Mouse (Mus musculus): Measurements from ENCODE around the gene Trpm5. TPM values are rescaled to one million over a fixed set of nuclear protein-coding genes. Genes with fewer than 3 reads are reported as not detected.

The Trpm5 gene
- polyA plus RNA-seq, 1 experiment from 2014 or later = 1.3 TPM

GRCm38 (mm10) chr7:143100759-143101158 is 6.3 kb upstream of the Trpm5 start:
- no peaks in the 10 kb centered on the region for H3K36me3 ChIP-seq (ENCODE audit: control insufficient read depth, insufficient read depth)
- no peak overlapping the region for H3K9ac ChIP-seq (ENCODE audit: low read depth, low read length)
- H3K27me3 ChIP-seq (replicated peaks; ENCODE audit: control insufficient read depth, insufficient read depth, low read length) = no peaks in the 10 kb centered on the region
- no peak for ATAC-seq
- WGBS = 73% methylated on average over 4 of the region's 4 CpGs
- TF ChIP-seq CTCF (IDR thresholded peaks at IDR 0.05; ENCODE audit: low read depth) = no peak
- H3K4me3 ChIP-seq (ENCODE audit: low read depth, low read length) = no peak overlapping the region
- H3K4me1 ChIP-seq (replicated peaks; ENCODE audit: control insufficient read depth, insufficient read depth, low read length) = no peaks in the 10 kb centered on the region
- no peaks in the 10 kb centered on the region for H3K9me3 ChIP-seq (ENCODE audit: control insufficient read depth)
- no peak overlapping the region for H3K27ac ChIP-seq (ENCODE audit: low read depth, low read length)
- no peak overlapping the region for H3K4me2 ChIP-seq (replicated peaks; ENCODE audit: low read depth)

- Histone ChIP-seq H3K4me2 (replicated peaks; ENCODE audit: low read depth) (no peak overlapping the region), H3K9ac (ENCODE audit: low read depth, low read length) (no peak overlapping the region), H3K4me3 (ENCODE audit: low read depth, low read length) (no peak overlapping the region), H3K36me3 (ENCODE audit: control insufficient read depth, insufficient read depth) (no peaks in the 10 kb centered on the region), H3K4me1 (replicated peaks; ENCODE audit: control insufficient read depth, insufficient read depth, low read length) (no peaks in the 10 kb centered on the region), H3K27me3 (replicated peaks; ENCODE audit: control insufficient read depth, insufficient read depth, low read length) (no peaks in the 10 kb centered on the region), H3K27ac (ENCODE audit: low read depth, low read length) (no peak overlapping the region), H3K9me3 (ENCODE audit: control insufficient read depth) (no peaks in the 10 kb centered on the region)
- TF ChIP-seq CTCF (IDR thresholded peaks at IDR 0.05; ENCODE audit: low read depth) = no peak
- 49% methylated on average over 1 of the region's 1 CpGs for WGBS
- no peak for ATAC-seq
Observed at GRCm38 (mm10) chr7:143095554-143095907, 1.1 kb upstream of the Trpm5 start.

GRCm38 (mm10) chr7:143093847-143094246 is 595 bp downstream of the Trpm5 start:
- 62% methylated on average over 3 of the region's 3 CpGs for WGBS
- H3K4me1 ChIP-seq (replicated peaks; ENCODE audit: control insufficient read depth, insufficient read depth, low read length) = no peaks in the 10 kb centered on the region
- no peak overlapping the region for H3K4me2 ChIP-seq (replicated peaks; ENCODE audit: low read depth)
- H3K36me3 ChIP-seq (ENCODE audit: control insufficient read depth, insufficient read depth) = no peaks in the 10 kb centered on the region
- H3K4me3 ChIP-seq (ENCODE audit: low read depth, low read length) = no peak overlapping the region
- no peak overlapping the region for H3K9ac ChIP-seq (ENCODE audit: low read depth, low read length)
- no peak for ATAC-seq
- H3K9me3 ChIP-seq (ENCODE audit: control insufficient read depth) = no peaks in the 10 kb centered on the region
- TF ChIP-seq CTCF (IDR thresholded peaks at IDR 0.05; ENCODE audit: low read depth) = no peak
- H3K27ac ChIP-seq (ENCODE audit: low read depth, low read length) = no peak overlapping the region
- no peaks in the 10 kb centered on the region for H3K27me3 ChIP-seq (replicated peaks; ENCODE audit: control insufficient read depth, insufficient read depth, low read length)

GRCm38 (mm10) chr7:143087070-143087579 is 7.3 kb downstream of the Trpm5 start:
- TF ChIP-seq CTCF (IDR thresholded peaks at IDR 0.05; ENCODE audit: low read depth) = peak; percentile 76
- no peak for ATAC-seq
- no peaks in the 10 kb centered on the region for H3K27me3 ChIP-seq (replicated peaks; ENCODE audit: control insufficient read depth, insufficient read depth, low read length)
- no peak overlapping the region for H3K9ac ChIP-seq (ENCODE audit: low read depth, low read length)
- no peak overlapping the region for H3K27ac ChIP-seq (ENCODE audit: low read depth, low read length)
- H3K36me3 ChIP-seq (ENCODE audit: control insufficient read depth, insufficient read depth) = no peaks in the 10 kb centered on the region
- no peaks in the 10 kb centered on the region for H3K9me3 ChIP-seq (ENCODE audit: control insufficient read depth)
- WGBS = 53% methylated on average over 4 of the region's 4 CpGs
- no peaks in the 10 kb centered on the region; the same call in 1 of the 2 replicates for H3K4me1 ChIP-seq (replicated peaks; ENCODE audit: control insufficient read depth, insufficient read depth, low read length)
- H3K4me3 ChIP-seq (ENCODE audit: low read depth, low read length) = no peak overlapping the region
- H3K4me2 ChIP-seq (replicated peaks; ENCODE audit: low read depth) = no peak overlapping the region; the same call in 1 of the 2 replicates

GRCm38 (mm10) chr7:143086366-143086765 is 8.1 kb downstream of the Trpm5 start:
- TF ChIP-seq CTCF (IDR thresholded peaks at IDR 0.05; ENCODE audit: low read depth) = peak; percentile 90
- H3K9ac ChIP-seq (ENCODE audit: low read depth, low read length) = no peak overlapping the region
- H3K9me3 ChIP-seq (ENCODE audit: control insufficient read depth) = no peaks in the 10 kb centered on the region
- 45% methylated on average over 2 of the region's 2 CpGs for WGBS
- H3K27ac ChIP-seq (ENCODE audit: low read depth, low read length) = no peak overlapping the region
- H3K4me2 ChIP-seq (replicated peaks; ENCODE audit: low read depth) = no peak overlapping the region; the same call in 1 of the 2 replicates
- H3K27me3 ChIP-seq (replicated peaks; ENCODE audit: control insufficient read depth, insufficient read depth, low read length) = no peaks in the 10 kb centered on the region
- no peaks in the 10 kb centered on the region for H3K36me3 ChIP-seq (ENCODE audit: control insufficient read depth, insufficient read depth)
- no peak for ATAC-seq
- H3K4me3 ChIP-seq (ENCODE audit: low read depth, low read length) = no peak overlapping the region
- no peaks in the 10 kb centered on the region; the same call in 1 of the 2 replicates for H3K4me1 ChIP-seq (replicated peaks; ENCODE audit: control insufficient read depth, insufficient read depth, low read length)

GRCm38 (mm10) chr7:143083708-143084107 is 10.7 kb downstream of the Trpm5 start:
- no peaks in the 10 kb centered on the region for H3K9me3 ChIP-seq (ENCODE audit: control insufficient read depth)
- H3K4me2 ChIP-seq (replicated peaks; ENCODE audit: low read depth) = no peak overlapping the region
- H3K9ac ChIP-seq (ENCODE audit: low read depth, low read length) = no peak overlapping the region
- H3K4me3 ChIP-seq (ENCODE audit: low read depth, low read length) = no peak overlapping the region
- H3K27ac ChIP-seq (ENCODE audit: low read depth, low read length) = no peak overlapping the region
- TF ChIP-seq CTCF (IDR thresholded peaks at IDR 0.05; ENCODE audit: low read depth) = no peak
- H3K4me1 ChIP-seq (replicated peaks; ENCODE audit: control insufficient read depth, insufficient read depth, low read length) = no peaks in the 10 kb centered on the region; the same call in 1 of the 2 replicates
- WGBS = 80% methylated on average over 2 of the region's 2 CpGs
- no peak for ATAC-seq
- H3K36me3 ChIP-seq (ENCODE audit: control insufficient read depth, insufficient read depth) = no peaks in the 10 kb centered on the region
- no peaks in the 10 kb centered on the region for H3K27me3 ChIP-seq (replicated peaks; ENCODE audit: control insufficient read depth, insufficient read depth, low read length)

- H3K27ac ChIP-seq (ENCODE audit: low read depth, low read length) = no peak overlapping the region
- H3K9ac ChIP-seq (ENCODE audit: low read depth, low read length) = no peak overlapping the region
- peak; percentile 28; the same call in 1 of the 2 replicates for TF ChIP-seq CTCF (IDR thresholded peaks at IDR 0.05; ENCODE audit: low read depth)
- WGBS = 36% methylated on average over 6 of the region's 6 CpGs
- no peak overlapping the region for H3K4me2 ChIP-seq (replicated peaks; ENCODE audit: low read depth)
- H3K4me3 ChIP-seq (ENCODE audit: low read depth, low read length) = no peak overlapping the region
- peak; percentile 32 for ATAC-seq
- no peaks in the 10 kb centered on the region for H3K9me3 ChIP-seq (ENCODE audit: control insufficient read depth)
- H3K27me3 ChIP-seq (replicated peaks; ENCODE audit: control insufficient read depth, insufficient read depth, low read length) = no peaks in the 10 kb centered on the region
- H3K4me1 ChIP-seq (replicated peaks; ENCODE audit: control insufficient read depth, insufficient read depth, low read length) = no peaks in the 10 kb centered on the region; the same call in 1 of the 2 replicates
- H3K36me3 ChIP-seq (ENCODE audit: control insufficient read depth, insufficient read depth) = no peaks in the 10 kb centered on the region
Observed at GRCm38 (mm10) chr7:143082024-143082423, 12.4 kb downstream of the Trpm5 start.

All from intestine, postnatal 0 days (tissue).